Mouse (Mus musculus): ENCODE measurements around the gene Lypd3. TPM values are rescaled to one million over a fixed set of nuclear protein-coding genes. Genes with fewer than 3 reads are reported as not detected.

Lypd3 gene
- total and polyA plus RNA-seq, 3 experiments, result not detected

GRCm38 (mm10) chr7:24659737-24660357 is 23.5 kb downstream of the Lypd3 start:
- Histone ChIP-seq H3K4me3 (no peak overlapping the region), H3K27ac (no peak overlapping the region), H3K27me3 (ENCODE audit: control insufficient read depth, insufficient read depth, low read length) (no peaks in the 10 kb centered on the region), H3K4me1 (ENCODE audit: control insufficient read depth, insufficient read depth, low read length) (no peaks in the 10 kb centered on the region), H3K79me2 (replicated peaks; ENCODE audit: control insufficient read depth, insufficient read depth, low read length) (no peaks in the 10 kb centered on the region), H3K36me3 (ENCODE audit: control insufficient read depth, insufficient read depth, low read length) (no peaks in the 10 kb centered on the region), H3K9ac (ENCODE audit: low read depth, low read length) (no peak overlapping the region)
- DNase-seq, result no peak
- TF ChIP-seq EP300 (IDR thresholded peaks at IDR 0.05; ENCODE audit: insufficient read depth, low read depth, low read length), result no peak
- TF ChIP-seq POLR2A (IDR thresholded peaks at IDR 0.05; ENCODE audit: insufficient read depth, low read depth, low read length), result no peak
- no peak for TF ChIP-seq CTCF (IDR thresholded peaks at IDR 0.05)
- intact Hi-C loops (cut with DNase I), result loop anchor here (5.0 kb wide), 1 partner anchor 183 kb away; no protein-coding TSS in a partner anchor
- WGBS, result 51% methylated on average over 12 of the region's 12 CpGs

GRCm38 (mm10) chr7:24661118-24661904 is 25.0 kb downstream of the Lypd3 start:
- Histone ChIP-seq H3K27ac (no peak overlapping the region), H3K4me1 (ENCODE audit: control insufficient read depth, insufficient read depth, low read length) (no peaks in the 10 kb centered on the region), H3K9ac (ENCODE audit: low read depth, low read length) (no peak overlapping the region), H3K27me3 (ENCODE audit: control insufficient read depth, insufficient read depth, low read length) (no peaks in the 10 kb centered on the region), H3K4me3 (no peak overlapping the region), H3K79me2 (replicated peaks; ENCODE audit: control insufficient read depth, insufficient read depth, low read length) (no peaks in the 10 kb centered on the region), H3K36me3 (ENCODE audit: control insufficient read depth, insufficient read depth, low read length) (no peaks in the 10 kb centered on the region)
- no peak for TF ChIP-seq EP300 (IDR thresholded peaks at IDR 0.05; ENCODE audit: insufficient read depth, low read depth, low read length)
- no peak for TF ChIP-seq CTCF (IDR thresholded peaks at IDR 0.05)
- no peak for TF ChIP-seq POLR2A (IDR thresholded peaks at IDR 0.05; ENCODE audit: insufficient read depth, low read depth, low read length)
- peak in 1 of 2 experiments; percentile 12 for DNase-seq
- intact Hi-C loops (cut with DNase I), result loop anchor here (5.0 kb wide), 1 partner anchor 184 kb away; no protein-coding TSS in a partner anchor
- WGBS, result 51% methylated on average over 17 of the region's 17 CpGs

- 16% methylated on average over 8 of the region's 8 CpGs for WGBS
Measured at GRCm38 (mm10) chr7:24662575-24662974, 26.2 kb downstream of the Lypd3 start.

DNA sequence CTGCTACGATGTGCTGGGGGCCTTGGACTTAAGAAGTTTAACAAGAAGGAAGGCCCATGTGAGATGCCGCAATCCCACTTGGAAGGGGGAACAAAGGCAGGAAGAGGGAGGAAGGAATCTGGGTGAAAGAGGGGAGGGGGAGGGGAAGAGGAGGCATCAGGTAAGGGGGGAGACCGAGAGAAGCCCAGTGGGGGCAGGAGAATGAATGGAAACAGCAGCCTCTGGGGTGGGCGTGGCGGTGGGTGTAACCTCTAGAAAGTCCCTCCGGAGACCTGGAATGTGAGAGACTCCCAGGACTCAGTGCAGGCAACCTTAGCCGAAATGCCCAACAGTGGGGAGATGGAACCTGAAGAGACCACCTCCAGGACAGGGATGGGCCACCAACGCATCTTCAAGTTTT is 28.0 kb downstream of the Lypd3 start:
- no peak for DNase-seq
- no peak overlapping the region for H3K9ac ChIP-seq (ENCODE audit: low read depth, low read length)
- no peak overlapping the region for H3K27ac ChIP-seq
- WGBS, result 31% methylated on average over 8 of the region's 8 CpGs
- no peaks in the 10 kb centered on the region for H3K79me2 ChIP-seq (replicated peaks; ENCODE audit: control insufficient read depth, insufficient read depth, low read length)
- no peaks in the 10 kb centered on the region for H3K27me3 ChIP-seq (ENCODE audit: control insufficient read depth, insufficient read depth, low read length)
- no peaks in the 10 kb centered on the region for H3K36me3 ChIP-seq (ENCODE audit: control insufficient read depth, insufficient read depth, low read length)
- TF ChIP-seq POLR2A (IDR thresholded peaks at IDR 0.05; ENCODE audit: insufficient read depth, low read depth, low read length) (no peak), EP300 (IDR thresholded peaks at IDR 0.05; ENCODE audit: insufficient read depth, low read depth, low read length) (no peak), CTCF (IDR thresholded peaks at IDR 0.05) (no peak)
- no peak overlapping the region for H3K4me3 ChIP-seq
- H3K4me1 ChIP-seq (ENCODE audit: control insufficient read depth, insufficient read depth, low read length), result no peaks in the 10 kb centered on the region
- intact Hi-C loops (cut with DNase I), result loop anchor here (5.0 kb wide), 1 partner anchor 187 kb away; no protein-coding TSS in a partner anchor

More at GRCm38 (mm10) chr7:24662575-24662974, 26.2 kb downstream of the Lypd3 start:
- Histone ChIP-seq H3K4me3 (no peak overlapping the region), H3K27me3 (ENCODE audit: control insufficient read depth, insufficient read depth, low read length) (no peaks in the 10 kb centered on the region), H3K9ac (ENCODE audit: low read depth, low read length) (no peak overlapping the region), H3K4me1 (ENCODE audit: control insufficient read depth, insufficient read depth, low read length) (no peaks in the 10 kb centered on the region), H3K27ac (no peak overlapping the region), H3K79me2 (replicated peaks; ENCODE audit: control insufficient read depth, insufficient read depth, low read length) (no peaks in the 10 kb centered on the region), H3K36me3 (ENCODE audit: control insufficient read depth, insufficient read depth, low read length) (no peaks in the 10 kb centered on the region)
- peak; percentile 40 to 73 for DNase-seq
- no peak for TF ChIP-seq EP300 (IDR thresholded peaks at IDR 0.05; ENCODE audit: insufficient read depth, low read depth, low read length)
- peak; percentile 91 for TF ChIP-seq CTCF (IDR thresholded peaks at IDR 0.05)
- TF ChIP-seq POLR2A (IDR thresholded peaks at IDR 0.05; ENCODE audit: insufficient read depth, low read depth, low read length), result no peak
- intact Hi-C loops (cut with DNase I), result loop anchor here (1.0 to 5.0 kb wide), 2 partner anchors 61 to 185 kb away; no protein-coding TSS in a partner anchor

DNA sequence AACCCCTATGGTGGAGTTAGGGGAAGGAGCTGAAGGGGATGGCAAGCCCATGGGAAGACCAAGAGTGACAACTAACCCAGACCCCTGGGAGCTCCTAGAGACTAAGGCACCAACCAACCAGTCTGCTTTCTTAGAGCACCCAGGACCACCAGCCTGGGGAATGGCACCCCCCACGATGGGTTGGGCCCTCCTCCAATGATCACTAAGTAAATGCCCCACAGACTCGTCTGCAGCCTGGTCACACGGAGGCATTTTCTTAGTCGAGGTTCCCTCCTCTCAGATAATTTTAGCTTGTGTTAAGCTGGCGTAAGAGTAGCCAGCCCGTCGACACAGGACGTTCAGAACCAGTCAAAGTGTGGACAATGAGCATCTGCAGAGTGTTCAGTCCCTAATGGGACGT is 28.6 kb downstream of the Lypd3 start:
- H3K4me3 ChIP-seq, result no peak overlapping the region
- no peak overlapping the region for H3K27ac ChIP-seq
- DNase-seq, result no peak
- H3K4me1 ChIP-seq (ENCODE audit: control insufficient read depth, insufficient read depth, low read length), result no peaks in the 10 kb centered on the region
- intact Hi-C loops (cut with DNase I), result loop anchor here (5.0 kb wide), 1 partner anchor 188 kb away; no protein-coding TSS in a partner anchor
- H3K27me3 ChIP-seq (ENCODE audit: control insufficient read depth, insufficient read depth, low read length), result no peaks in the 10 kb centered on the region
- WGBS, result 48% methylated on average over 9 of the region's 9 CpGs
- no peaks in the 10 kb centered on the region for H3K79me2 ChIP-seq (replicated peaks; ENCODE audit: control insufficient read depth, insufficient read depth, low read length)
- H3K36me3 ChIP-seq (ENCODE audit: control insufficient read depth, insufficient read depth, low read length), result no peaks in the 10 kb centered on the region
- no peak overlapping the region for H3K9ac ChIP-seq (ENCODE audit: low read depth, low read length)
- TF ChIP-seq CTCF (IDR thresholded peaks at IDR 0.05), result no peak
- TF ChIP-seq POLR2A (IDR thresholded peaks at IDR 0.05; ENCODE audit: insufficient read depth, low read depth, low read length), result no peak
- TF ChIP-seq EP300 (IDR thresholded peaks at IDR 0.05; ENCODE audit: insufficient read depth, low read depth, low read length), result no peak

Data from heart, adult 2 months (tissue).